Mouse (Mus musculus) CH12.LX (cell line): ENCODE results near the gene Pcyox1.

ENCODE experiments used
- BHLHE40 ChIP-seq: IDR thresholded peaks from 2 replicates; pipeline ENCODE4 v1.6.1; 2011; ENCODE audit warnings: mild to moderate bottlenecking, low read depth, low read length, improper control_type of control experiment
- CHD1 ChIP-seq: IDR thresholded peaks from 2 replicates; pipeline ENCODE4 v1.6.1; 2012; ENCODE audit warnings: low read depth, low read length, improper control_type of control experiment, inconsistent platforms
- CTCF ChIP-seq, 2 experiments: IDR thresholded peaks in 1 of 2; conservative IDR thresholded peaks in 1 of 2; 2 replicates each; pipeline ENCODE4 v1.5.1; 2011 to 2012; ENCODE audit warnings: low read depth in 2 of 2, low read length in 2 of 2, improper control_type of control experiment in 1 of 2, inconsistent platforms in 1 of 2, mild to moderate bottlenecking in 1 of 2, moderate library complexity in 1 of 2
- ELF1 ChIP-seq: IDR thresholded peaks from 2 replicates; pipeline ENCODE4 v1.6.1; 2014; ENCODE audit warnings: low read depth, mild to moderate bottlenecking, inconsistent platforms, low read length, improper control_type of control experiment
- EP300 ChIP-seq: IDR thresholded peaks from 2 replicates; pipeline ENCODE4 v1.6.1; 2011; ENCODE audit warnings: low read length, improper control_type of control experiment
- ETS1 ChIP-seq: conservative IDR thresholded peaks from 2 replicates; pipeline ENCODE4 v1.6.1; 2012; ENCODE audit warnings: low read depth, mild to moderate bottlenecking, inconsistent platforms, low read length, improper control_type of control experiment, moderate library complexity
- KAT2A ChIP-seq: IDR thresholded peaks from 2 replicates; pipeline ENCODE4 v1.6.1; 2012; ENCODE audit warnings: low read length, improper control_type of control experiment, inconsistent platforms; ENCODE audit not compliant: insufficient replicate concordance
- MAFK ChIP-seq: IDR thresholded peaks from 2 replicates; pipeline ENCODE4 v1.6.1; 2011; ENCODE audit warnings: low read length, improper control_type of control experiment; ENCODE audit not compliant: insufficient replicate concordance
- MEF2A ChIP-seq: IDR thresholded peaks from 2 replicates; pipeline ENCODE4 v1.6.1; 2014; ENCODE audit warnings: low read depth, mild to moderate bottlenecking, inconsistent platforms, low read length, improper control_type of control experiment, borderline replicate concordance
- POLR2A ChIP-seq: IDR thresholded peaks from 2 replicates; pipeline ENCODE4 v1.6.1; 2011; ENCODE audit warnings: low read depth, mild to moderate bottlenecking, improper control_type of control experiment, low read length
- SMC3 ChIP-seq: IDR thresholded peaks from 2 replicates; pipeline ENCODE4 v1.6.1; 2011; ENCODE audit warnings: low read depth, low read length, improper control_type of control experiment
- TBP ChIP-seq: conservative IDR thresholded peaks from 2 replicates; pipeline ENCODE4 v1.6.1; 2011; ENCODE audit warnings: low read depth, low read length, improper control_type of control experiment
- TCF12 ChIP-seq: IDR thresholded peaks from 2 replicates; pipeline ENCODE4 v1.6.1; 2014; ENCODE audit warnings: low read depth, mild to moderate bottlenecking, inconsistent platforms, low read length, improper control_type of control experiment
- USF1 ChIP-seq: IDR thresholded peaks from 2 replicates; pipeline ENCODE4 v1.6.1; 2014; ENCODE audit warnings: low read depth, mild to moderate bottlenecking, inconsistent platforms, low read length, improper control_type of control experiment

DNA sequence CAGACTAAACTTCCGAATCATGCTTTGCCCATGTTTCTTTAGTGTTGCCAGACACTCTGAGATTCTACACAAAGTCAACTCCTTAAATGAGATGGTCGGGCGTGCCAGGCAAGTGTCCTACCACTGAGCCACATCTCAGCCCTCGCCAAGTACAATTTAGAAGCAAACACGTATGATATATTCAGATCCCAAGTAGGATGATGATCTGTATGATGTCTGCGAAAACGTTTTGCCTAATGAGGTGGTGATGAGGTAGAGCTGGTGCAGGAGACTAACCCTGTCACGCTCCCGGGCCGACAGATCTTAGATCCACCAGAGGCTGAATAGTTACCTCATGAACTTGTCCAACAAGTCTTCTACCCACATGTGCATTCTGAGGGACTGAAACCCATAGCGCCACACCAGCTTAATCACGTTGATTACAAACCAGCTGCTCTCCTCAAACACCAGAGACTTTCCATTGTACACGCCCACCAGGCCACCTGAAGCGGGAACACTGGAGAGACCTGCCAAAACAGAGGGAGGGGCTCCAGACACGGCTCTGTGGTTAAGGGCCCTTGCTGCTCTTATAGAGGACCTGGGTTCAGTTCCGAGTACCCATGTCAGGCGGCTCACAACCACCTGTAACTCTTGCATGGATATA lies 2.8 kb downstream of the Pcyox1 start:
- TF ChIP-seq CTCF (conservative IDR thresholded peaks at IDR 0.05 in 1 of 2, IDR thresholded peaks at IDR 0.05 in 1 of 2; ENCODE audit: low read depth in 2 of 2, low read length in 2 of 2) (no peak), POLR2A (no peak), EP300 (no peak), MAFK (no peak), BHLHE40 (no peak), ETS1 (no peak), USF1 (no peak), TBP (no peak), SMC3 (no peak), TCF12 (no peak), CHD1 (no peak), MEF2A (no peak), KAT2A (no peak), ELF1 (no peak)
